Mouse (Mus musculus) bone marrow, adult 2 months (tissue): ENCODE results near the gene Sufu. TPM values are rescaled to one million over a fixed set of nuclear protein-coding genes. Genes with fewer than 3 reads are reported as not detected.

Experiments used
- H3K27ac ChIP-seq: fragments of 200-500 bp; 2 replicates; pipeline ENCODE4 v1.5.1; 2012; ENCODE audit warnings: low read depth, mild to moderate bottlenecking, control low read depth, inconsistent platforms, low read length; ENCODE audit not compliant: control insufficient read depth, poor library complexity, insufficient read depth
- H3K4me1 ChIP-seq: fragments of 200-500 bp; 2 replicates; pipeline ENCODE4 v1.6.1; 2011; ENCODE audit warnings: low read length; ENCODE audit not compliant: control insufficient read depth, insufficient read depth
- H3K4me3 ChIP-seq: fragments of 200-500 bp; replicated peaks from 2 replicates; pipeline ENCODE3; 2011; ENCODE audit warnings: mild to moderate bottlenecking, low read depth, low read length, control low read depth; ENCODE audit not compliant: control insufficient read depth
- CTCF ChIP-seq: fragments of 200-500 bp; IDR thresholded peaks from 2 replicates; pipeline ENCODE4 v1.5.1; 2011; ENCODE audit warnings: low read length, control low read depth; ENCODE audit not compliant: control insufficient read depth, insufficient read depth
- POLR2A ChIP-seq: fragments of 200-500 bp; IDR thresholded peaks from 2 replicates; pipeline ENCODE4 v1.6.1; 2011; ENCODE audit warnings: low read depth, mild to moderate bottlenecking, control low read depth, low read length, borderline replicate concordance; ENCODE audit not compliant: control insufficient read depth
- WGBS: fragments of 180-500 bp; shearing (Covaris S2); methylation state at CpG from one replicate; pipeline ENCODE4 v1.1.7; 2018; 5-methylcytosine and 5-hydroxymethylcytosine counted together
- polyA plus RNA-seq: library from polyadenylated mRNA; stranded (reverse); fragments of >200 nt; gene quantifications from 2 replicates; pipeline ENCODE4 v1.2.4, GENCODE M21; 2011; ENCODE audit warnings: low replicate concordance; ENCODE audit not compliant: missing spikeins, insufficient read depth, insufficient read length

The Sufu gene
- polyA plus RNA-seq, 1 experiment: 5.3 TPM

GRCm38 (mm10) chr19:46414486-46414885 is 17.8 kb downstream of the Sufu start:
- no peak overlapping the region for H3K27ac ChIP-seq
- TF ChIP-seq CTCF (no peak), POLR2A (no peak)
- no peaks in the 10 kb centered on the region for H3K4me1 ChIP-seq
- no peak overlapping the region for H3K4me3 ChIP-seq
- WGBS: 88% methylated on average over 8 of the region's 8 CpGs

GRCm38 (mm10) chr19:46416276-46416675 is 19.6 kb downstream of the Sufu start:
- 88% methylated on average over 9 of the region's 9 CpGs for WGBS
- H3K4me3 ChIP-seq: no peak overlapping the region
- H3K27ac ChIP-seq: no peak overlapping the region
- TF ChIP-seq CTCF (no peak), POLR2A (no peak)
- no peaks in the 10 kb centered on the region for H3K4me1 ChIP-seq

- no peak overlapping the region for H3K27ac ChIP-seq
- TF ChIP-seq POLR2A: no peak
- no peak for TF ChIP-seq CTCF
- no peak overlapping the region for H3K4me3 ChIP-seq
- WGBS: 73% methylated on average over 4 of the region's 4 CpGs
- no peaks in the 10 kb centered on the region for H3K4me1 ChIP-seq
Observed at GRCm38 (mm10) chr19:46418051-46418450, 21.4 kb downstream of the Sufu start.

- 86% methylated on average over 7 of the region's 7 CpGs for WGBS
- TF ChIP-seq CTCF (no peak), POLR2A (no peak)
- no peak overlapping the region for H3K27ac ChIP-seq
Observed at GRCm38 (mm10) chr19:46420410-46420809, 23.7 kb downstream of the Sufu start.

GRCm38 (mm10) chr19:46422384-46423338 is 26.0 kb downstream of the Sufu start:
- TF ChIP-seq CTCF (no peak), POLR2A (no peak)
- WGBS: 82% methylated on average over 11 of the region's 11 CpGs
- H3K4me1 ChIP-seq: no peaks in the 10 kb centered on the region
- H3K27ac ChIP-seq: no peak overlapping the region
- no peak overlapping the region for H3K4me3 ChIP-seq

More at GRCm38 (mm10) chr19:46420410-46420809, 23.7 kb downstream of the Sufu start:
- H3K4me3 ChIP-seq: no peak overlapping the region
- no peaks in the 10 kb centered on the region for H3K4me1 ChIP-seq

- TF ChIP-seq POLR2A (no peak), CTCF (no peak)
- Histone ChIP-seq H3K27ac (no peak overlapping the region), H3K4me3 (no peak overlapping the region), H3K4me1 (no peaks in the 10 kb centered on the region)
- 91% methylated on average over 8 of the region's 8 CpGs for WGBS
Observed at GRCm38 (mm10) chr19:46425266-46425665, 28.6 kb downstream of the Sufu start.

GRCm38 (mm10) chr19:46426488-46426887 is 29.8 kb downstream of the Sufu start:
- 83% methylated on average over 12 of the region's 12 CpGs for WGBS
- Histone ChIP-seq H3K27ac (no peak overlapping the region), H3K4me1 (no peaks in the 10 kb centered on the region), H3K4me3 (no peak overlapping the region)
- TF ChIP-seq POLR2A (no peak), CTCF (no peak)

- no peaks in the 10 kb centered on the region for H3K4me1 ChIP-seq
- H3K27ac ChIP-seq: no peak overlapping the region
- no peak for TF ChIP-seq POLR2A
- no peak for TF ChIP-seq CTCF
- H3K4me3 ChIP-seq: no peak overlapping the region
Observed at GRCm38 (mm10) chr19:46429250-46429649, 32.6 kb downstream of the Sufu start.
